Mouse (Mus musculus) kidney, adult 2 months (tissue): Measurements from ENCODE around the gene Tmie.

ENCODE experiments used
- CTCF ChIP-seq: fragments of 200-500 bp; conservative IDR thresholded peaks from 2 replicates; pipeline ENCODE4 v1.5.1; 2011; ENCODE audit warnings: low read depth, mild to moderate bottlenecking, control low read depth, low read length, moderate library complexity, mixed read lengths; ENCODE audit not compliant: insufficient read depth, insufficient read length
- POLR2A ChIP-seq: fragments of 200-500 bp; IDR thresholded peaks from one replicate; pipeline ENCODE4 v1.6.1; 2011; ENCODE audit warnings: low read depth, low read length, control low read depth

GRCm38 (mm10) chr9:110887388-110888303 lies 7.7 kb upstream of the Tmie start:
- TF ChIP-seq CTCF (no peak), POLR2A (no peak)
